Mouse (Mus musculus): ENCODE results near the gene AU040320.

DNA sequence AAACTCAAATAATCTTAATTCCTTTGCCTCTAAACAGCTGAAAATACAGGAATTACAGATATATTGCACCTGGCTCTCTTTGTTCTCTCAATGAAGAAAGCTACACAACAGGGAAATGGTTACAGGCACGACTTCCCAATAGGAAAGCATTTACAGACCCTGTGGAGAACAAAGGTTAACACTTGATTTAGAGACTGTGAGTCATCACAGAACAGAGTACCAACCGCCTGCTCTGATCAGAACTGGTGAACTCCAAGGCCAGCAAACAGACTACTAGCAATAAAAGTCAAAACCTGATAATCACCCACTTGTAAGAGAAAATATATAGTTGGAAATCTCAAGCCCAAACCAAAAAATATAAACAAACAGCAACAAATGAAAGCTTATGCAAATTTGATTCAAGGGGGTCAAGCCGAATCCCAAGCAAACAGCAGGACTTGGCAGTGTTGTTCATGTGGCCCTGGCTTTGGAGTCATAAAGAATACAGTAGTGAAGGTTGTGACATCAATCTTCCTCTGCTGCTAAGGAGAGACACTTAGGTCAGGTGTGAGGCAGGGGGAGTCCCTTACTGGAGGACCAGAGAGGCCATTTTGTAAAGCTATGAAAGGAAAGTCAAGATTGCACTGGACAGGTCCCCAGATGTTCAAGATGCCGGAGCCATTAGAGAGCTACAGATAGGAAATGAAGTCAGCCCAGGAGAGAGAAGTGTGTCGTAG, 126.4 kb downstream of the AU040320 start:
- TF ChIP-seq POLR2A (IDR thresholded peaks at IDR 0.05; ENCODE audit: insufficient read depth, low read depth, low read length): no peak
- TF ChIP-seq CTCF (IDR thresholded peaks at IDR 0.05): no peak
